Mouse (Mus musculus) liver, embryonic 14.5 days (tissue): ENCODE data around the gene Limk2.

ENCODE experiments used
- CTCF ChIP-seq: IDR thresholded peaks from 2 replicates; pipeline ENCODE4 v1.5.1; 2016; ENCODE audit warnings: antibody characterized with exemption, low read depth, control low read depth
- EP300 ChIP-seq: IDR thresholded peaks from 2 replicates; pipeline ENCODE4 v1.6.1; 2016; ENCODE audit warnings: antibody characterized with exemption, low read depth

- TF ChIP-seq CTCF (no peak), EP300 (no peak)
Measured at GRCm38 (mm10) chr11:3334141-3334710, 74.8 kb downstream of the Limk2 start.
